Mouse (Mus musculus) urinary bladder, adult 18-20 months (tissue): ENCODE data around the gene Gm43552.

Experiments
- DNase-seq, 2 experiments: peaks; one replicate each; pipeline ENCODE4 v3.0.0; 2022; ENCODE audit warnings: low spot score in 2 of 2, mixed read lengths in 2 of 2

Gm43552 gene

DNA sequence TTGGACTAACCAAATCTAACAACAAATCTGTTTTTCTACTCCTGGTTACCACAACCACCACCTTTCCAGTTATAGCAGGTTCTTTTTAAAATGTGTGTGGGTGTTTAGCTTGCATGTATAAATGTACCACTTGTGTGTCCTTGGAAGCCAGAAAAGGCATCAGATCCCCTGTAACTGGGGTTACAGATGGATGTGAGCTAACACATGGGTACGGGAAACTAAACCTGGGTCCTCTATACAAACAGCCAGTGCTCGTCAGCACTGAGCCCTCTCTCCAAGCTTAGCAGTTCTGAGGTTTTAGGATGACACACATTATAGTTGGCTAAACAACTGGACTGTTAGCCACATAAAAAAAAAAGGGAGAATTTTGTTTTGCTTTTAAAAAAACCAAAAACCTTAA is 106.9 kb downstream of the Gm43552 start:
- DNase-seq = no peak
